Mouse (Mus musculus): ENCODE results near the gene Pou2af1.

Gene Pou2af1

DNA sequence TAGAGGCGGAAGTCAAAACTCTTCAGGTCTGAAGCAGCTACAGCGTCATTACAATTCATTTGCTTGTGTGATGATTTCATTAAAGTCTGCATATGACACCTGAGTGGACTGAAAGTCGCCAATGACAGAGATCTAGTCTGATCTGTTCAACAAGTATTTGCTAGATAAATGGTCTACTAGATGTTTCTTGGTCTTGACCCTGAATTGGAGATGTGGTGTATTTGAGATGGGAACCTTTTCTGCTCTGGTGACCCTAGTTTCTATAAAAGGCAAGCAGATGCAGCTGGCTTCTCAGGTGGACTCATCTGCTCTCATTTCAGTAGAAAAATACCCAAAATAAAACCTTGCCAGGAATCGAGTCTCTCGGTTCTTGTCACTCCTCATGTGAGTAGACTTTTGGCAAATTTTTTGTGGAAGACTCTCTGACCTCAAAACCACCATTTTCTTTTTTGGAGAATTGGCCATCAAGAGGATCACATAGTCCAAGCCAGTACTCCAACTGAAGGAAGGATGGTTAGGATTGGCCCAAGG, 12.2 kb downstream of the Pou2af1 start:
- no peak for DNase-seq (ENCODE audit: low spot score in 2 of 2)

DNA sequence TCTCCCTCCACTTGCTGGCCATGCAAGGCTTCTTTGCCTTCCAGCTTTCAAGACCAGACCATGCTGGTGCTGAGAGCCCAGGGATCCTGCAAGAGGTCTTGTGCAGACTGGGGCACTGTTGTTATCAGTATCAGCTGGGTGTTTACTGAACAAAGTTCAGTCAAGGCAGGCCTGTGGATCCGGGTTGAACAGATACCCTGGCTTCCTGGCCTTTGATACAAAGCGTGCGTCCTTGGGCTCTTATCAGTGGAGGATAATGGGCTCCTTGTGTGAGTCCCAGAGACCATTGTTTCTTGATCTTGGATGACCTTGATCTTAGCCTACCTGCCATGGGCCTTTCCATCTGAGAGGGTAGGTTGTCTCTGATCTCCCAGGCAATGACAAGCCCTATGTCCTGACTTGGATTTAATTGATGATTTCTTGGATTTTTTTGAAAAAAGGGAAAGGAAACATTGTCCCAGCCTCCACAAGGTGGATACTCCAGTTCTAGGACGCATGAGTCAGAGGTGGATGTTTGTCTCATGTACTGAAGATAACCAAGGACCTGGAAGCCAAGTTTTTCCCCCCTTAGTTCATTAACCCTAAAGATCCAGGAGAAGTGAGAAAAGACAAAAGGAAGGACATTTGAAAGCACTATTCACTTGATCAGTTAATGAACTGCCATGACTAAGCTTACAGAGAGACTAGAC, 17.3 kb downstream of the Pou2af1 start:
- DNase-seq (ENCODE audit: low spot score in 2 of 2): no peak

DNA sequence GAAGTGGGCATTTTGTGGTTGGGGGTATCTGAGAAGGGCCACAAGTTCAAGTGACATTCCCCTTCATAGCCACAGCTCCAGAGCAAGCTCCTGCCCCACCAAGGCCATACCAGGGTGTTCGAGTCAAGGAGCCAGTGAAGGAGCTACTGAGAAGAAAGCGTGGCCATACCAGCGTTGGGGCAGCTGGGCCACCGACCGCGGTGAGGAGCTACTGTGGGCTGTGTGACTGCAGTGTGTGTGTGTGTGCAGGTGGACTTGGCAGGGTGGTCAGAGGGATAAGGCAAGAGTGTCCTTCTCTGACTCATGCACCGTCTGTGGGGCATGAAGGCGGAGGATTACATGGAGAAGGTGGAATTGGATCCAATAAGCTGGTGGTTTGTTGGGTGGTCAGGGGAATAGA, 18.7 kb downstream of the Pou2af1 start:
- DNase-seq (ENCODE audit: low spot score in 2 of 2): no peak

DNA sequence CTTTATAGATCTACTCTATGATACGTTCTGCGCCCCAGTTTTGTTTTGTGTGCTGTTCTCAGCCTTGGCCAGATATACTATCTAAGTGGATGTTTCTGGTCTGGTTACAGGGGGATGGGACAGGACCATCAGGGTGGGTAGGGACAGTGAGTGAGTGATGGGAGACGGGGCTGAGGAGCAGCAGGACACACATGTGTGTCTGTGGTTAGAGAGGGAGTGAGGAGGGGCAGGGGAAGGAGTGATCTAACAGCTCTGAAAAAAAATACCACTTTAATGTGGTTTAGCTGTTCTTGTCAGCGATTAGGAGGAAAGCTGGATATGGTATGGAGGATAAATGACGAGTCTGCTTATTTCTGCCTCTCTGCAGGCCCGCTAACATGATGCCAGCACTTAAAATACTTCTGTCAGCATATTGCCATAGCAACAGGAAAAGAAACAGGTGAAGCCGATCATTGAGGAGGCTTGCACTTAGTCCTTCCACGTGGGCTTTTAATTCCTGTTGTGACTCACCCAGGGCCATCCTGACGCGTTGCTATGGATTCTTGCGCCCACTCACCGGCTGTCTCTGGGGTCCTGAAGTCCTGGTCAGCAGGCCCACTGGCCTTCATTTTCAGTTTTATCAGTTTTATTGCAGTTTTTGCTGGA, 25.4 kb downstream of the Pou2af1 start:
- no peak for DNase-seq (ENCODE audit: low spot score in 2 of 2)

DNA sequence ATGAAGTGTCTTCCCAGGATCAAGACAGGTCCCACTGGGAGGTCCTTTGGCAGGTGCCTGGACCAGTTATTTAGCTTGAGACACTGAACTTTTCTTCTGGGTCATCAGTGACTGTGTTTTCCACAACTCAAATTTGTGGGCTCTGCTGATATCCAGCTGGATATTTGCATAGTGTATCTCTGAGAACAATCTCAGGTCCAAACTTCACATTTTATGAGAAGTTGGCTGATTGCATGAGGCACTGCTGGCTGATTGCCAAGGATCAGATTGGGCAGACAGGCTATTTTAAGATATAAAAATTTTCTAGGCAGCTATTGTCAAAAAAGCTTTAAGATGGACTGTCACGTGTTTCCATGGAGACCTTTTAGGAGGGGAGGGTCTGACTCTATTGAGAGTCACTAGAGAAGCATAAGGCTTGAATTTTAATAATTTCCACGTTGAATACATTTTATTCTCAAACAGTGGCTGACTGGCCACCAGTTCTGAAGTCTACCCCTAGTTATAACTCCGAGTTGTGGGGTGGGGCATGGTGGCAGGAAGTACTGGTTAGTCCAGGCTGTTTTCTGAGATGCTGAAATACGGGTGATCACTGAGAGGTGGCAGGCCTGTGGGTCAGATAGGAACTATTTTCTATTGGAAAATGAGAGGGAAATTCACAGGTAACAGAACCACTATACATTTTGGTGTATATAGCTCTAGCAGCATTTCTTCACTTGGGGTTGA, 43.4 kb downstream of the Pou2af1 start:
- DNase-seq (ENCODE audit: low spot score in 2 of 2): no peak

DNA sequence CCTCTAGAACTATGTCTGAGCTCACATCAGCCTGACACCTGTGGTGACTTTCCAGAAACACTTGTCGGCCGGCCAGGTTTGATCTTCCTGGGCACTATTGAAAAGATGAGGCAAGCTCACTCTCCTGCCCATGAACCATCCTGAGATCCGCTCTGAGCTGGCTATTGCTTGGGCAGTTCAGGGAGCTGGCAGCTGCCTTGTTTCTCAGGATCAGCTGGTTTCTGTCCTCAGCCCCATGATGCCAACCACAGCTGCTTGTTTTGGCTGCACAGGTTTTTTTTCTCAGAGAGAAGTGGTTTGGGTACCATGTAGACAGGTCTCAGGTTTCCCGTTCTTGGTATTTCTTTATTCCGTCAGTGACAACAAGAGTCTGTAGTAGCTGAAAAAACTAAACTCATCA, 44.9 kb downstream of the Pou2af1 start:
- no peak for DNase-seq (ENCODE audit: low spot score in 2 of 2)

DNA sequence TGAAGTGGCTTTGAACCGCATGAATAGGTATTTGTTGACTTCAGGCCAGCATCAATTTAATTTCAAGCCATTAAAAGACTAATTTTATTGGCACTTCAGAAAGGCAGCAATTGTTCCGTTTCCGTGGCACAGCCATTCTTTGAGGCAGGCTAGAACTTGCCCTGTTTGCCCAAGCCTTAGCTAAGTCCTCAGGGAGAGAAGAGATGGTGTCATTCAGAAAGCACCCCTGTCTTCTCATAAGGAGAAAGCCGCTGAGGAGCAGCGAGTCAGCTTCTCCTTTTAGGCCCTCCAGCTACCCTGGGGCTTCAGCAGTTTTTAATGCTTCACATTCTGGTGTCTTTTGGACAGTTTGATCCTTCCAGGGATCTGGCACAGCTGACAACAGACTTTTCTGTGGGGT, 55.3 kb downstream of the Pou2af1 start:
- DNase-seq (ENCODE audit: low spot score in 2 of 2): no peak

DNA sequence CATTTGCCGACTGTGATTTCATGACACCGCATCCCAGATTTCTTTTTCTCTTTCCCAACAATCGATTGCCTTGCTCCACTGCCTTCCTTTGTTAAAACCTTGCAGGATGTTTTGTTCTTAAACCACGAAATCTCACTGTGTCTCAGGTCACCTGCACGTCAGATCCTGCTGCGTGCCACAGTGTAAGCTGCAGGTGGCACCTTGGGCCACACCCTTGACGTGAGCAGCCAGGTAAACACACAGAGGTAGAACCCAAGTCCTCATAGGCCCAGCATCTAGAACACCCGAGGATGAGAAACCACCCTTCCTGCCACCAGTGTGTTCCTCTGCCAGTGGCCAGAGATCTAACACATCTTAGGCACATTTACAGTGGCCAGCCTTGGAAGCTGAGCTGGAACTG, 57.6 kb downstream of the Pou2af1 start:
- DNase-seq (ENCODE audit: low spot score in 2 of 2): no peak

DNA sequence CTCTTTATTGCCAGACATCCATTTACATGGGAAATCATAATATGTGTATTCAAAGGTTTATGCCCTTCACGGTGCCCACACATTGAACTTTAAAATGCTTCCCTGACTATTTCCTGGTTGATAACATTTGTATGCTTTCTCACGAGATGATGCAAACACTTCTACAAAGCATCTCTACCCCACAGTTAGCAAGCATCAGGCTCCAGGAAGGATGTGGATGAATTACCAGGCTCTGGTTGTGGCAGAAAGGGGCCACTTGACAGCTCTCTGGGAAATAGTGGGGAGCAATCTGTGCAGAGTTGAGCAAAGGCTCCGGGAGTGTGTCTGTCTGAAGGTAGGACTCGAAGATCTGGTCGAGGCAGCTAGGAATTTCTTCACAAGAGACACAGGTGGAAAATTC, 58.6 kb downstream of the Pou2af1 start:
- DNase-seq (ENCODE audit: low spot score in 2 of 2): no peak

DNA sequence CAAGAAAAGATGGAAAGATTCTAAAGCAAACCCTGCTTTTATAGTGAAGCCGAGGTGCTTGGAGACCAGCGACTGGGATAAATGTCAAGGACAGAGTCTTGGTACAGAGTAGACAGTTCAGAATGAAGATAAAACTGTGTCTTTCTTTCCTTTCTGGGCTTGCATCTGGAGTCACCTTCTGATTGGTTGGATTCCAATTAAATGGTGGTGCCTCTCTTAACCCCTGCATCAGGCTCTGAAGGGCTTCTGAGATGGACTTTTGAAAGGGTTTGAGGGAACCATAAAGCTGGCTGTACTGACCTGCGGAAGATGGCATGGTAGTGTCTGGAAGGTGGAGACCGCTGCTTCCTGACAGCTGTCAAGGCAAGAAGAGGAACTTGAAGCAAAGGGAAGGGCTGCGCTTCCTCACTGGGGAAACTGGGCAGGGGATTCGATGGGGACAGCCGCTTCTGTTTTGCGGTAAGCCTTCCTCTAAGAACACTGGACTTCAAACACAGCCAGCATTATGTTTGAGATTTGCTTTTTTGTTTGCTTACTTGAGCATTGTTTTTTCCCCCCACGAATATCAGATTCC, 60.2 kb downstream of the Pou2af1 start:
- DNase-seq (ENCODE audit: low spot score in 2 of 2): peak in 1 of 2 experiments; percentile 22

DNA sequence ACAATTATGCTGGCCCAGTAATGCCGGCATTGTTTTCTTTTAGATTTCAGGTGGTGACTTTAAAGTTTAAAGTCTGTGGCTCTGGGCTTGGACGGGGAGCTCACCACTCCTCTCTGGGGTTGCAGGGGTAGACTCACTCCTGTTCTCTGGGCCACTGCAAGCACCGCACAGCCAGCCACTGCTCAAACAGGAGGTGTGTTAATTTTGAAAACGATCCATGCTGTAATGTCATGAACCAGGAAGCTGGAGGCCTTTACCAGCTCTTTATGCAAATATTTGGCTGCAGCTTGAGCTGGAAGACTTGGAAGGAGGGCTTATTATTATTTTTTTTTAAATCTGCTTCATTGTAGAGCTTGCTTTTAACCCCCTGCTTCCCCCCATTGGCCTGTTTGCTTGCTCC, 61.2 kb downstream of the Pou2af1 start:
- DNase-seq (ENCODE audit: low spot score in 2 of 2): no peak

DNA sequence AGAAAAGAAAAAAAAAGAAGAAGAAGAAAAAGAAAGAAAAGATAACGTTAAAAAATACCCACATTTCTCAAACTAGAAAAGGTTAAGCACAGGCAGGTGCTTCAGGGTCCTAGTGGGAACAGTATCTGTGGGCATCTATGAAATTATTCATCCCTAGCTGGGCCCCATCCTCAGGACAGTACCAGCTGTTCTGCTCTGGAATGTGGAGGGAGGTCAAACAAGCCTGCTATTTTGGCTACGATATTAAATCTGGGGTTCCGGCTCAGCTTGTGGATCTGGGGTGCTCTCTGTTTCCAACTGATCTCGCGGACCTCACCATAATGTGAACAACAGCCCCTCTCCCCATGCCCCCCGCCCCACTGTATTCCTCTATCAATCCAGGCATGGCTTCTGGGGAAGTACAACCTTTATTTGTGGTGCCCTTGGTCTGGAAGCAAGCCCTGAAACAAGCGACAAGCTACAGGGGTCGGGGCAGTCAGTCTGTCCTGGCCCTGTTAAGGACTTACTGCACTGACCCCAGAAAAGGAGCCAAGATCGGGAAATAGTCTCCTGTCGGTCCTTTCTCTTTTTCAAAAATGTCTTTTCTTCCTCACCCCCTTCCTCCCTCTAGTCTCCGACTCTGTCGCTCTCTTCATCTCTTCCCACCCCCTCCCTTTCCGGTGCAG, 64.5 kb downstream of the Pou2af1 start:
- no peak for DNase-seq (ENCODE audit: low spot score in 2 of 2)

DNA sequence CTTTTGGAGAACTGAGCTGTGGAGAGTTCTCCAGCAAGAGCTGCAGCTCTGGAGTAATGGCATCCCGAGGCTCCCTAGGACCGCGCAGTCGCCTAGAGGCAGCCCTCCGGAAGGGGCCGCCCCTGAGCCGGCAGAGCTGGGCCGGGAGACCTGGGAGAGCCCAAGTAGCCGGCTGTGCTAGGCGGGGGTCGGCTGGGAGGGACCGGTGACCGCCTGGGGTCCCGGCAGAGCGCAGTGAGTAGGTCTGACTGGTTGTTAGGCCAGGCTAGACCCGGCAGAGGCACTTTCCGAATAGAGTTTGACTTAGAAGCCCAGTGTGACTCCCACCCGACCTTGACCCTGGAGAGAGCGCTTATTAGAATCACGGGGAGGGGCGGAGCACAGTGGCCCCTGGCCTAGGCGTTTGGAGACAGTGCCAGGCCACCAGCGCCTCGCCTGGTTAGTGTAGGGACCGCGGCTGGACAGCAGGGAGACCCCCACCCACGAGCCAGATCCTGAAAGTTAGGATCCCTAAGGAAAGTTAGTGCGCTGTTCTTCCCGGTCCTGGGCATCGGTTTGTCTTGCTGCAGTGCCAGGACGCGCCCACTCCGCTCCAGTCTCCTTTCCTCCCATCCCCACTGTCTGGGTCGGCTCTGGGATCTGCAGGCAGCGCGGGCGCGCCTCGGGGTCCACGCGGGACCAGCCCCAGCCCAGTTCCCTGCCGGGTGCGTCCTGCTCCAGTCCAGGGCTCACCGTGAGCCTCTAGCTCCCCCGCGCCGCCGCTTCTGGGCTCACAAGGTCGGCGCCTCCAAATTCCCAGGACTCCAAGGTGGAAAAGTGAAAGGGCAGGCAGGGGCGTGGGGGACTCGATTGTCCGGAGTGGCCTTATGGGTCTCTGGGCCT, 65.2 kb downstream of the Pou2af1 start, which contains the start of gene Colca2:
Gene Colca2 (minus strand): TSS at position 70 of the 882 bp plus-strand sequence.
- DNase-seq (ENCODE audit: low spot score in 2 of 2): peak; percentile 29 to 69

DNA sequence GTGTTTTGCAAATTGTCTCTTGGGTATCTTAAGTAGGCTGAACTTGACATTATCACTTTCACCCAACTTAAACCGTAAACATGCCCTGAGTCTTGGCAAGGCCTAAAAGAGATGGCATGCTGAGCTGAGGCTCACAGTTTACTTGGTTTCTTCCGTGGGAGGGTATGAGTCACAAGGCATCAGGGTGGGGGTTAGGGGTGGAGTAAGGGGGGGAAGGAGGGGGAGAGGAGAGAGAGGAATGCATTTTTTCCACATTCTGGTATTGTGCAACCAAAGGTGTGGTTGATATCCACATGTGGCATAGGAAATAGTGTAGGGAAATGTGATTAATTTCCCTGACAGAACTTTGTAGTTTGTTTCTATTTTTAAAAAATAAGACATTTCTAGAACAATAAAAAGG, 72.6 kb downstream of the Pou2af1 start:
- no peak for DNase-seq (ENCODE audit: low spot score in 2 of 2)
